Mouse (Mus musculus): ENCODE data around the gene Mcm9. TPM values are rescaled to one million over a fixed set of nuclear protein-coding genes. Genes with fewer than 3 reads are reported as not detected.
A peak's percentile ranks its signal among the peaks of the same experiment; 100 is the strongest.
"Not testable (repeated sequence)": the region's sequence is repeated elsewhere in the genome, so short reads cannot be mapped to it uniquely, and the experiment has no call there.

Gene Mcm9
- polyA plus RNA-seq (2015; fragmentation: Nextera tagmentation; extraction: Ambion mirVana) = 5.0 and 5.1 TPM in 2 replicates

DNA sequence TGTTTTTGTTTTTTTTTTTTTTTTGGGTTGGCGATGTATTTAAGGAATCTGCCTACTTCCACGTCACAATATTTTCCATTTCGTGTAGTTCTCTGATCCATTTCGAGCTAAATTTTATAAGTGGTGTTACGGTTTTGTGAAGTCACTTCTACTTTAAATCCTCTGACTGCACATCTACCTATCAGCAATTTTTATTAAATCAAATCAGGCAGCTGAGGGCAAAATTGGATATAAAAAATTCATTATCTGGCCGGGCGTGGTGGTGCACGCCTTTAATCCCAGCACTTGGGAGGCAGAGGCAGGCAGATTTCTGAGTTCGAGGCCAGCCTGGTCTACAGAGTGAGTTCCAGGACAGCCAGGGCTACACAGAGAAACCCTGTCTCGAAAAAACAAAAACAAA lies at the start of gene Mcm9:
Gene Mcm9, minus strand, starts transcription at position 101 of the 400 bp plus-strand sequence.
- not testable (repeated sequence) for H3K27me3 ChIP-seq (ENCODE audit: control insufficient read depth, insufficient read depth, low read length); H3K4me1 ChIP-seq (replicated peaks; ENCODE audit: control insufficient read depth, insufficient read depth); ATAC-seq (ENCODE audit: low FRiP score, low TSS enrichment); H3K9me3 ChIP-seq (ENCODE audit: control insufficient read depth, low read length); H3K36me3 ChIP-seq (ENCODE audit: control insufficient read depth, insufficient read depth, low read length); DNase-seq (ENCODE audit: low spot score)
- Histone ChIP-seq H3K4me3 (ENCODE audit: low read depth, low read length) (peak within 1 kb of the TSS; percentile 87), H3K4me2 (replicated peaks; ENCODE audit: low read depth) (peak within 1 kb of the TSS; percentile 46), H3K27ac (replicated peaks) (peak within 1 kb of the TSS; percentile 95), H3K9ac (ENCODE audit: low read length) (peak within 1 kb of the TSS; percentile 83)
- 57% methylated on average over 10 of the region's 10 CpGs for WGBS

DNA sequence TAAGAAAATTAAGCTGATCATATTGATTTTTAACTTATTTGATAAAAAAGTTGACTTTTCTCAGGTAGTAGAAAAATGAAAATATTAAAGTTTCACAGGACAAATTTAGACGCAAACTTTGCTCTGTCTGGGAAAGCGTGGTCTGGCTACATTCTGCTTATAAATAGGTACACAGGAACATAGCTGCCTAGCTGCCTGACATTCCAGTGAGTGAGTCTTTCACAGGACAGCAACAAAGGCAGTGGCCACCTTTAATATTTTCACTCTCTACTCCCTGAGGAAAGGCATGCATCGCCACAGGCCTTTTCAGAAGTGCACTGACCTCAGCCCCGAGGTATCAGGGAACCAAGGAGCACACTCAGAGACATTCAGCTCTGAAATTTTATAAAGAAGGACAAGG lies 31.5 kb upstream of the Mcm9 start:
- H3K36me3 ChIP-seq (ENCODE audit: control insufficient read depth, insufficient read depth, low read length) = no peaks in the 10 kb centered on the region
- ATAC-seq (ENCODE audit: low FRiP score, low TSS enrichment) = no peak
- DNase-seq (ENCODE audit: low spot score) = no peak
- 80% methylated on average over 4 of the region's 4 CpGs for WGBS
- TF ChIP-seq CTCF (IDR thresholded peaks at IDR 0.05; ENCODE audit: low read depth) = no peak
- TF ChIP-seq EP300 (optimal IDR thresholded peaks at IDR 0.05) = no peak
- no peak overlapping the region for H3K27ac ChIP-seq (replicated peaks)
- no peaks in the 10 kb centered on the region for H3K4me1 ChIP-seq (replicated peaks; ENCODE audit: control insufficient read depth, insufficient read depth)
- H3K27me3 ChIP-seq (ENCODE audit: control insufficient read depth, insufficient read depth, low read length) = no peaks in the 10 kb centered on the region
- H3K9me3 ChIP-seq (ENCODE audit: control insufficient read depth, low read length) = no peaks in the 10 kb centered on the region
- no peak overlapping the region for H3K4me2 ChIP-seq (replicated peaks; ENCODE audit: low read depth)
- H3K9ac ChIP-seq (ENCODE audit: low read length) = no peak overlapping the region
- no peak overlapping the region for H3K4me3 ChIP-seq (ENCODE audit: low read depth, low read length)

DNA sequence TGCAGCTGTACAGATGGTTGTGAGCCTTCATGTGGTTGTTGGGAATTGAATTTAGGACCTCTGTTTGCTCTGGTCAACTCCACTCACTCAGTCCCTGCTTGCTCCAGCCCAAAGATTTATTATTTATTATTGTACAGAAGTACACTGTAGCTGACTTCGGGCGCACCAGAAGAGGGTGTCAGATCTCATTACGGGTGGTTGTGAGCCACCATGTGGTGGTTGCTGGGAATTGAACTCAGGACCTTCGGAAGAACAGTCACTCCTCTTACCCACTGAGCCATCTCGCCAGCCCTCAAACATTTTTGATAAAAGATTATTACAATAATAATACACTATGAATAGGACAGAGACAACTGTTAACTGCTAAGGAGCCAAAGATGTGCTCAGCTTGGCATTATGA lies 24.0 kb upstream of the Mcm9 start:
- ATAC-seq (ENCODE audit: low FRiP score, low TSS enrichment); H3K4me3 ChIP-seq (ENCODE audit: low read depth, low read length); H3K9me3 ChIP-seq (ENCODE audit: control insufficient read depth, low read length); H3K4me2 ChIP-seq (replicated peaks; ENCODE audit: low read depth); H3K9ac ChIP-seq (ENCODE audit: low read length); H3K27ac ChIP-seq (replicated peaks); DNase-seq (ENCODE audit: low spot score); H3K27me3 ChIP-seq (ENCODE audit: control insufficient read depth, insufficient read depth, low read length); H3K36me3 ChIP-seq (ENCODE audit: control insufficient read depth, insufficient read depth, low read length); H3K4me1 ChIP-seq (replicated peaks; ENCODE audit: control insufficient read depth, insufficient read depth): not testable (repeated sequence)
- WGBS = 72% methylated on average over 5 of the region's 5 CpGs
- TF ChIP-seq CTCF (IDR thresholded peaks at IDR 0.05; ENCODE audit: low read depth) = peak; percentile 40

DNA sequence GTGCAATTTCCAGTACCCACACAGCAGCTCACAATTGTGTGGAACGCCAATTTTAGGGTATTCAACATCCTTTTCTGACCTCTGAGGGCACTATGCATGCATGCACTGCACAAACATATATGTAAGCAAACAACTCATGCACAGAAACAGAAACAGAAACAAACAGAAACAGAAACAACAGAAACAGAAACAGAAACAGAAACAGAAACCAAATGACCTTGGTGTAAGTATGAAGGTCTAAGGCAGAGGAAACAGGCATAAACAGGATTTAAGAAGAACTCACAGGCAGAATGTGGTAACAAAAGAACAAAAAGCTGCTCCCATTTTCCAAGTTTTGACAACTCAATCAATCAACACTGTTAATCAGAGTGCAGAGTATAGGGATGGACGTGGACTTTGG lies 20.4 kb upstream of the Mcm9 start:
- H3K36me3 ChIP-seq (ENCODE audit: control insufficient read depth, insufficient read depth, low read length) = no peaks in the 10 kb centered on the region
- H3K4me2 ChIP-seq (replicated peaks; ENCODE audit: low read depth) = no peak overlapping the region
- no peak overlapping the region for H3K4me3 ChIP-seq (ENCODE audit: low read depth, low read length)
- H3K27ac ChIP-seq (replicated peaks) = no peak overlapping the region
- H3K4me1 ChIP-seq (replicated peaks; ENCODE audit: control insufficient read depth, insufficient read depth) = no peaks in the 10 kb centered on the region
- DNase-seq (ENCODE audit: low spot score) = no peak
- no peak for ATAC-seq (ENCODE audit: low FRiP score, low TSS enrichment)
- no peaks in the 10 kb centered on the region for H3K9me3 ChIP-seq (ENCODE audit: control insufficient read depth, low read length)
- no peak for TF ChIP-seq CTCF (IDR thresholded peaks at IDR 0.05; ENCODE audit: low read depth)
- TF ChIP-seq EP300 (optimal IDR thresholded peaks at IDR 0.05) = no peak
- 66% methylated on average over 2 of the region's 2 CpGs for WGBS
- H3K27me3 ChIP-seq (ENCODE audit: control insufficient read depth, insufficient read depth, low read length) = no peaks in the 10 kb centered on the region
- H3K9ac ChIP-seq (ENCODE audit: low read length) = no peak overlapping the region

DNA sequence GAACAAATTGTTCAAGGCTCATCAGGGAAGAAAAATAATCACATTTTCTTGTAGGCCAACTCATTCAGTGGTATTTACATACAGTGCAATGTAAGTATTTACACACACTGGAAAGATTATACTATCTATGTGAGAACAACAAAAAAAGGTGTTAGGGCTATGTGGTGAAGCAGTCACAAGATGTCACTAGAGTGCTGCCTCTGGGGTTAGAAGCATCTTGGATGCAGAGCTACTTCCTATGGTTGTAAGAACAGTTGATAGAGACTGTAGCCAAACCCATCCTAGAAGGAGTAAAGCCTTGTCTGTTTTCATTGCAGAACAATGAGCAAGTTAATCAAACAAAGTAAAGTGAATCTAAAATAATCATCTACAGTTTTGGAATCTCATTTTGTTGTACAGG lies 11.3 kb upstream of the Mcm9 start:
- ATAC-seq (ENCODE audit: low FRiP score, low TSS enrichment) (peak; percentile 68; the same call in 1 of the 2 replicates), DNase-seq (ENCODE audit: low spot score) (peak; percentile 27)
- TF ChIP-seq EP300 (optimal IDR thresholded peaks at IDR 0.05) = no peak
- TF ChIP-seq CTCF (IDR thresholded peaks at IDR 0.05; ENCODE audit: low read depth) = peak; percentile 92
- no peak overlapping the region for H3K4me3 ChIP-seq (ENCODE audit: low read depth, low read length)
- no peaks in the 10 kb centered on the region for H3K9me3 ChIP-seq (ENCODE audit: control insufficient read depth, low read length)
- no peaks in the 10 kb centered on the region for H3K27me3 ChIP-seq (ENCODE audit: control insufficient read depth, insufficient read depth, low read length)
- no peak overlapping the region for H3K27ac ChIP-seq (replicated peaks)
- H3K4me2 ChIP-seq (replicated peaks; ENCODE audit: low read depth) = no peak overlapping the region
- H3K36me3 ChIP-seq (ENCODE audit: control insufficient read depth, insufficient read depth, low read length) = no peaks in the 10 kb centered on the region
- no peaks in the 10 kb centered on the region for H3K4me1 ChIP-seq (replicated peaks; ENCODE audit: control insufficient read depth, insufficient read depth)
- H3K9ac ChIP-seq (ENCODE audit: low read length) = no peak overlapping the region

- WGBS = 77% methylated on average over 13 of the region's 13 CpGs
- ATAC-seq (ENCODE audit: low FRiP score, low TSS enrichment) (no peak), DNase-seq (ENCODE audit: low spot score) (no peak)
- no peak overlapping the region for H3K4me2 ChIP-seq (replicated peaks; ENCODE audit: low read depth)
- no peaks in the 10 kb centered on the region for H3K36me3 ChIP-seq (ENCODE audit: control insufficient read depth, insufficient read depth, low read length)
- no peaks in the 10 kb centered on the region for H3K4me1 ChIP-seq (replicated peaks; ENCODE audit: control insufficient read depth, insufficient read depth)
- no peak overlapping the region for H3K4me3 ChIP-seq (ENCODE audit: low read depth, low read length)
- H3K9me3 ChIP-seq (ENCODE audit: control insufficient read depth, low read length) = no peaks in the 10 kb centered on the region
- H3K9ac ChIP-seq (ENCODE audit: low read length) = no peak overlapping the region
- TF ChIP-seq EP300 (optimal IDR thresholded peaks at IDR 0.05) = no peak
- no peak overlapping the region for H3K27ac ChIP-seq (replicated peaks)
- H3K27me3 ChIP-seq (ENCODE audit: control insufficient read depth, insufficient read depth, low read length) = no peaks in the 10 kb centered on the region
Observed at GRCm38 (mm10) chr10:53635246-53635971, 5.2 kb upstream of the Mcm9 start.

All from stomach, postnatal 0 days (tissue).